Comparison of ENCODE assay signal across 8 mouse cellular contexts in the genomic region with DNA sequence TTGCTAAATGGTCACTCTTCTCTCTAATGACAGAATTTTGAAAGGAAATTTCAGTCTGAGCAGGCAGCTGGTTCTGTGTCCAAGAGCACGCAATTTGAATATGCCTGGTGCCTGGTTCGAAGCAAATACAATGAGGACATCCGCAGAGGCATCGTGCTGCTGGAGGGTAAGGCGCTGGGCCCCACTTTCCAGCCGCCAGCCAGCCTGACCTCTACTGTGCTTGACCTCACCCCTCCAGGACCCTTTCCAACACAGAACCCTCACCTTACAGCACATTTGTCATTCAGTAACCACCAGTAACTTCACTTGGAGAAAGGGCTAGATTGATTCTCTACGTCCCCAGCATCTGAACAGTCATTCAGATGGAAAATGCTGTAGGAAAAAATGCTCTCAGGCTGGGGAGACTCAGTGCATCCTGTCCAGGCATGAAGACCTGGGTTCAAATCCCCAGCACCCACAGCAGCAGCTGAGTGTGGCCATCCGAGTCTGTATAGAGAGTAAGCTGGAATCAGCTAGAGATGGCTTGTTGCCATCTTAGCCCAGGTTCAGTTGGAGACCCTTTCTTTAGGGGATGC. TPM values are rescaled to one million over a fixed set of nuclear protein-coding genes. Genes with fewer than 3 reads are reported as not detected.
DNase-seq lines count a peak whose midpoint lies in the region; ATAC-seq lines count a peak whose summit lies in the region.

No protein-coding gene starts in this region.

- DNase-seq in kidney, postnatal 4 days = no peak
- no peak for DNase-seq in embryonic facial prominence, embryonic 14.5 days (ENCODE audit: low spot score)
- DNase-seq in left cerebral cortex, postnatal 4 days = no peak
- DNase-seq in gastrocnemius, postnatal 10 days = no peak
- DNase-seq in adrenal gland, postnatal 10 days = no peak

- intact Hi-C loops in left cerebral cortex, postnatal 4 days (cut with DNase I) = no loop called here

- peaks cover 41% of the 10 kb centered on the region for H3K36me3 ChIP-seq in kidney, embryonic 15.5 days
- H3K36me3 ChIP-seq in embryonic facial prominence, embryonic 14.5 days (ENCODE audit: control insufficient read depth, insufficient read depth, low read length) = peaks cover 35% of the 10 kb centered on the region
- peaks cover 3% of the 10 kb centered on the region; the same call in 1 of the 2 replicates for H3K36me3 ChIP-seq in intestine, embryonic 16.5 days (ENCODE audit: control insufficient read depth, insufficient read depth, low read length)
- peaks cover 45% of the 10 kb centered on the region for H3K36me3 ChIP-seq in neural tube, embryonic 13.5 days

- no peaks in the 10 kb centered on the region for H3K27me3 ChIP-seq in kidney, embryonic 15.5 days
- H3K27me3 ChIP-seq in embryonic facial prominence, embryonic 14.5 days (replicated peaks; ENCODE audit: control insufficient read depth, insufficient read depth, low read length) = no peaks in the 10 kb centered on the region
- no peaks in the 10 kb centered on the region for H3K27me3 ChIP-seq in intestine, embryonic 16.5 days (replicated peaks; ENCODE audit: control insufficient read depth, insufficient read depth, low read length)
- H3K27me3 ChIP-seq in neural tube, embryonic 13.5 days = no peaks in the 10 kb centered on the region

- no peak for ATAC-seq in kidney, embryonic 15.5 days (replicated peaks; ENCODE audit: low FRiP score)
- no peak for ATAC-seq in embryonic facial prominence, embryonic 14.5 days (ENCODE audit: low read depth)
- no peak for ATAC-seq in intestine, embryonic 16.5 days
- no peak for ATAC-seq in neural tube, embryonic 13.5 days (ENCODE audit: low read depth)

- 64% methylated on average over 8 of the region's 8 CpGs for WGBS in kidney, embryonic 15.5 days
- WGBS in embryonic facial prominence, embryonic 14.5 days = 80% methylated on average over 8 of the region's 8 CpGs
- 66% methylated on average over 8 of the region's 8 CpGs for WGBS in intestine, embryonic 16.5 days
- WGBS in neural tube, embryonic 13.5 days = 69% methylated on average over 8 of the region's 8 CpGs

- H3K9ac ChIP-seq in kidney, embryonic 15.5 days = peak overlapping the region; percentile 69
- peak overlapping the region; percentile 73 for H3K9ac ChIP-seq in embryonic facial prominence, embryonic 14.5 days (ENCODE audit: low read depth, low read length)
- peak overlapping the region; percentile 88 for H3K9ac ChIP-seq in intestine, embryonic 16.5 days (ENCODE audit: low read depth, low read length)
- peak overlapping the region; percentile 86 for H3K9ac ChIP-seq in neural tube, embryonic 13.5 days

- H3K4me1 ChIP-seq in kidney, embryonic 15.5 days = peaks cover 74% of the 10 kb centered on the region
- peaks cover 4% of the 10 kb centered on the region; the same call in 1 of the 2 replicates for H3K4me1 ChIP-seq in embryonic facial prominence, embryonic 14.5 days (ENCODE audit: control insufficient read depth, insufficient read depth, low read length)
- H3K4me1 ChIP-seq in intestine, embryonic 16.5 days (ENCODE audit: control insufficient read depth, insufficient read depth, low read length) = peaks cover 58% of the 10 kb centered on the region
- H3K4me1 ChIP-seq in neural tube, embryonic 13.5 days (replicated peaks) = peaks cover 38% of the 10 kb centered on the region

- H3K4me2 ChIP-seq in kidney, embryonic 15.5 days = peak overlapping the region; percentile 75
- H3K4me2 ChIP-seq in embryonic facial prominence, embryonic 14.5 days (ENCODE audit: low read depth, low read length) = peak overlapping the region; percentile 71
- H3K4me2 ChIP-seq in intestine, embryonic 16.5 days (ENCODE audit: low read depth, low read length) = peak overlapping the region; percentile 81
- H3K4me2 ChIP-seq in neural tube, embryonic 13.5 days = peak overlapping the region; percentile 82

- H3K27ac ChIP-seq in kidney, embryonic 15.5 days = peak overlapping the region; percentile 90; the same call in 1 of the 2 replicates
- H3K27ac ChIP-seq in embryonic facial prominence, embryonic 14.5 days (replicated peaks; ENCODE audit: low read depth, low read length) = no peak overlapping the region
- 0 out of 2 replicates have a peak overlapping the region, but pooled peaks have one; percentile 45 for H3K27ac ChIP-seq in intestine, embryonic 16.5 days (ENCODE audit: low read length)
- peak overlapping the region; percentile 93; the same call in 1 of the 2 replicates for H3K27ac ChIP-seq in neural tube, embryonic 13.5 days (replicated peaks)

- H3K4me3 ChIP-seq in kidney, embryonic 15.5 days (replicated peaks) = peak overlapping the region; percentile 65
- peak overlapping the region; percentile 60 for H3K4me3 ChIP-seq in embryonic facial prominence, embryonic 14.5 days (ENCODE audit: low read depth, low read length)
- peak overlapping the region; percentile 77 for H3K4me3 ChIP-seq in intestine, embryonic 16.5 days (ENCODE audit: low read length)
- H3K4me3 ChIP-seq in neural tube, embryonic 13.5 days = peak overlapping the region; percentile 62

- H3K9me3 ChIP-seq in kidney, embryonic 15.5 days (replicated peaks) = no peaks in the 10 kb centered on the region
- no peaks in the 10 kb centered on the region for H3K9me3 ChIP-seq in embryonic facial prominence, embryonic 14.5 days (ENCODE audit: control insufficient read depth, low read length)
- H3K9me3 ChIP-seq in intestine, embryonic 16.5 days (ENCODE audit: control insufficient read depth, low read length) = no peaks in the 10 kb centered on the region
- no peaks in the 10 kb centered on the region for H3K9me3 ChIP-seq in neural tube, embryonic 13.5 days

RNA-seq across cellular contexts. Expression of gene Cldn15, which starts 3.4 kb away (rescaled TPM):
- polyA plus RNA-seq in kidney, embryonic 15.5 days (2015; fragmentation: Nextera tagmentation; extraction: Ambion mirVana) = 3.0 and 4.1 TPM in 2 replicates
- polyA plus RNA-seq in embryonic facial prominence, embryonic 14.5 days (2014; fragmentation: Nextera tagmentation; extraction: Ambion mirVana) = 0.77 and 0.97 TPM in 2 replicates
- 34.8 and 36.6 TPM in 2 replicates for polyA plus RNA-seq in intestine, embryonic 16.5 days (2015; fragmentation: Nextera tagmentation; extraction: Ambion mirVana)
- 0.17 and 0.39 TPM in 2 replicates for polyA plus RNA-seq in neural tube, embryonic 13.5 days (2015; fragmentation: Nextera tagmentation; extraction: Ambion mirVana)
- total RNA-seq in left cerebral cortex, postnatal 4 days (2021) = under 1 TPM; 0.46 to 0.54 TPM
- 1 to 10 TPM; 2.5 to 2.6 TPM for total RNA-seq in gastrocnemius, postnatal 10 days (2021)
- 10 to 100 TPM; 10.7 to 13.6 TPM for total RNA-seq in adrenal gland, postnatal 10 days (2021)

RNA-seq across cellular contexts. Expression of gene Fis1, which starts 10.0 kb away (rescaled TPM):
- 284 and 294 TPM in 2 replicates for polyA plus RNA-seq in kidney, embryonic 15.5 days (2015; fragmentation: Nextera tagmentation; extraction: Ambion mirVana)
- polyA plus RNA-seq in embryonic facial prominence, embryonic 14.5 days (2014; fragmentation: Nextera tagmentation; extraction: Ambion mirVana) = 266 and 270 TPM in 2 replicates
- polyA plus RNA-seq in intestine, embryonic 16.5 days (2015; fragmentation: Nextera tagmentation; extraction: Ambion mirVana) = 271 and 281 TPM in 2 replicates
- polyA plus RNA-seq in neural tube, embryonic 13.5 days (2015; fragmentation: Nextera tagmentation; extraction: Ambion mirVana) = 327 and 376 TPM in 2 replicates
- 100 to 1,000 TPM; 193 to 195 TPM for total RNA-seq in left cerebral cortex, postnatal 4 days (2021)
- 100 to 1,000 TPM; 151 to 154 TPM for total RNA-seq in gastrocnemius, postnatal 10 days (2021)
- 100 to 1,000 TPM; 164 to 186 TPM for total RNA-seq in adrenal gland, postnatal 10 days (2021)

RNA-seq across cellular contexts. Expression of gene Plod3, which starts 23.8 kb away (rescaled TPM):
- polyA plus RNA-seq in kidney, embryonic 15.5 days (2015; fragmentation: Nextera tagmentation; extraction: Ambion mirVana) = 42.9 and 52.5 TPM in 2 replicates
- 51.1 and 62.2 TPM in 2 replicates for polyA plus RNA-seq in embryonic facial prominence, embryonic 14.5 days (2014; fragmentation: Nextera tagmentation; extraction: Ambion mirVana)
- 40.7 and 44.4 TPM in 2 replicates for polyA plus RNA-seq in intestine, embryonic 16.5 days (2015; fragmentation: Nextera tagmentation; extraction: Ambion mirVana)
- 34.5 and 41.7 TPM in 2 replicates for polyA plus RNA-seq in neural tube, embryonic 13.5 days (2015; fragmentation: Nextera tagmentation; extraction: Ambion mirVana)
- total RNA-seq in left cerebral cortex, postnatal 4 days (2021) = 10 to 100 TPM; 46.7 to 52.1 TPM
- total RNA-seq in gastrocnemius, postnatal 10 days (2021) = 10 to 100 TPM; 21.3 to 33.5 TPM
- total RNA-seq in adrenal gland, postnatal 10 days (2021) = 10 to 100 TPM; 43.5 to 49.6 TPM

RNA-seq across cellular contexts. Expression of gene Znhit1, which starts 24.8 kb away (rescaled TPM):
- polyA plus RNA-seq in kidney, embryonic 15.5 days (2015; fragmentation: Nextera tagmentation; extraction: Ambion mirVana) = 86.4 and 102 TPM in 2 replicates
- 76.6 and 85.8 TPM in 2 replicates for polyA plus RNA-seq in embryonic facial prominence, embryonic 14.5 days (2014; fragmentation: Nextera tagmentation; extraction: Ambion mirVana)
- 114 and 120 TPM in 2 replicates for polyA plus RNA-seq in intestine, embryonic 16.5 days (2015; fragmentation: Nextera tagmentation; extraction: Ambion mirVana)
- 91.3 and 110 TPM in 2 replicates for polyA plus RNA-seq in neural tube, embryonic 13.5 days (2015; fragmentation: Nextera tagmentation; extraction: Ambion mirVana)
- 10 to 100 TPM; 90.8 to 93.9 TPM for total RNA-seq in left cerebral cortex, postnatal 4 days (2021)
- 10 to 100 TPM; 39.8 to 41.8 TPM for total RNA-seq in gastrocnemius, postnatal 10 days (2021)
- 10 to 100 TPM; 60.1 to 61.0 TPM for total RNA-seq in adrenal gland, postnatal 10 days (2021)

RNA-seq across cellular contexts. Expression of gene Ift22, which starts 55.1 kb away (rescaled TPM):
- polyA plus RNA-seq in kidney, embryonic 15.5 days (2015; fragmentation: Nextera tagmentation; extraction: Ambion mirVana) = 74.0 and 78.8 TPM in 2 replicates
- polyA plus RNA-seq in embryonic facial prominence, embryonic 14.5 days (2014; fragmentation: Nextera tagmentation; extraction: Ambion mirVana) = 73.8 and 93.3 TPM in 2 replicates
- 43.2 and 52.4 TPM in 2 replicates for polyA plus RNA-seq in intestine, embryonic 16.5 days (2015; fragmentation: Nextera tagmentation; extraction: Ambion mirVana)
- polyA plus RNA-seq in neural tube, embryonic 13.5 days (2015; fragmentation: Nextera tagmentation; extraction: Ambion mirVana) = 112 and 124 TPM in 2 replicates
- 10 to 100 TPM; 51.2 to 56.2 TPM for total RNA-seq in left cerebral cortex, postnatal 4 days (2021)
- 1 to 10 TPM; 7.3 to 8.3 TPM for total RNA-seq in gastrocnemius, postnatal 10 days (2021)
- total RNA-seq in adrenal gland, postnatal 10 days (2021) = 10 to 100 TPM; 24.5 to 27.5 TPM
